Mouse (Mus musculus) embryonic fibroblast, embryonic 13.5 days (primary cell): ENCODE results near the gene Mgp.

Source experiments
- CTCF ChIP-seq: IDR thresholded peaks from 2 replicates; pipeline ENCODE4 v1.5.1; 2011; ENCODE audit warnings: mild to moderate bottlenecking, control low read depth, low read length, moderate library complexity, borderline replicate concordance; ENCODE audit not compliant: insufficient read depth
- POLR2A ChIP-seq: IDR thresholded peaks from 2 replicates; pipeline ENCODE4 v1.6.1; 2011; ENCODE audit warnings: low read depth, mild to moderate bottlenecking, control low read depth, low read length, moderate library complexity

DNA sequence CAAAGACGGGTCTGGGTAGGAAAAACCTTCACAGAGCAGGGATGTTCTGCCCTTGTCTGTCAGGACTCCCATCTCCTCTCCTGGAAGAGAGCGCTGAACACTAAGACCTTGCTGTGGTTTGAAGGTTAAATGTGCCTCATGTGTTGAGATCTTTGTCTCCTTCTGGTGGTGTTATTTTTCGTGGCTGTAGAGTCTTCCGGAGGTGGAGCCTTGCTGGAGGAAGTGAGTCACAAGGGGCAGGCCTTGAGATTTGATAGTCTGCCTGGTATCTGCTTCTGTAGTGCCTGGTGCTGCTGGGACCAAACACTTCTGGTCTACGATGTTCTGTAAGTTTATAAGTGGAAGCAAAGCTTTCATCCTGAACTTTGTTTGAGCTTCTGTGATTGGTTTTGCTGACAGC, 26.7 kb downstream of the Mgp start:
- no peak for TF ChIP-seq POLR2A
- no peak for TF ChIP-seq CTCF
